Mouse (Mus musculus) adrenal gland, adult 8-10 months (tissue): ENCODE results near the gene Arsa. TPM values are rescaled to one million over a fixed set of nuclear protein-coding genes. Genes with fewer than 3 reads are reported as not detected.
"Not testable (repeated sequence)": the region's sequence is repeated elsewhere in the genome, so short reads cannot be mapped to it uniquely, and the experiment has no call there.

Experiments used
- DNase-seq: peaks from one replicate; pipeline ENCODE4 v3.0.0; 2022
- total RNA-seq, 4 experiments: library from RNA; stranded (reverse); gene quantifications; 2 replicates each; pipeline ENCODE4 v1.2.4; 2022

Gene Arsa
- total RNA-seq, 4 experiments from 2014 or later, result 16.9 to 32.5 (median 21.6) TPM

DNA sequence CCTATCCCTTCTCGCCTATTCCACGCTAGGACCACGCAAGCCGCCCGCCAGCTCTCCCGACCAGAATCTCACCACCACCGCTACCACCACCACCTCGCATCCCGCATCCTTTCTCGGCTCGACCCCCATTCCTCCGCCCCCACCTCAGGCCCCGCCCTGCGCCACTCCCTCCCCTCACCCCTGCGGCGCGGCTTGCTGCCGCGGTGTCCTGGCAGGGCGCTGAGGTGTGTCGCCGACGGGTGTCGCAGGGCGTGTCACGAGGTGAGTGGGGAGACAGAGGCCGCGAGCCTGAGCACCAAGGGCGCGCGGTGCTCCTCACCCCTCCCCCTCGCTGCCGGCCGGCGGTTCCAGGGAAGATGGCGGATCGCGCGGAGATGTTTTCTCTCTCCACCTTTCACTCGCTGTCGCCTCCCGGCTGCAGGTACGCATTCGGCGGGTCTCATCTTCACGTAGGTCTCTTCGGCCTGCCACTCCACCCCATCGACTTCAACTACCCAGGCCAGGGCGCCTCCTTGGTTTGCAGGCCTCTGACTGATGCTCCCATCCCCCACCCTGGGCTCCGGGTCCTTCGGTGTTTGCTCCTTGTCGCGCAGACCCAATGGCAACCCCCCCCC, 23.3 kb downstream of the Arsa start, which contains the start of gene Mapk8ip2:
Mapk8ip2 (plus strand) TSS at position 49 of the 614 bp plus-strand sequence.
- DNase-seq, result no peak

DNA sequence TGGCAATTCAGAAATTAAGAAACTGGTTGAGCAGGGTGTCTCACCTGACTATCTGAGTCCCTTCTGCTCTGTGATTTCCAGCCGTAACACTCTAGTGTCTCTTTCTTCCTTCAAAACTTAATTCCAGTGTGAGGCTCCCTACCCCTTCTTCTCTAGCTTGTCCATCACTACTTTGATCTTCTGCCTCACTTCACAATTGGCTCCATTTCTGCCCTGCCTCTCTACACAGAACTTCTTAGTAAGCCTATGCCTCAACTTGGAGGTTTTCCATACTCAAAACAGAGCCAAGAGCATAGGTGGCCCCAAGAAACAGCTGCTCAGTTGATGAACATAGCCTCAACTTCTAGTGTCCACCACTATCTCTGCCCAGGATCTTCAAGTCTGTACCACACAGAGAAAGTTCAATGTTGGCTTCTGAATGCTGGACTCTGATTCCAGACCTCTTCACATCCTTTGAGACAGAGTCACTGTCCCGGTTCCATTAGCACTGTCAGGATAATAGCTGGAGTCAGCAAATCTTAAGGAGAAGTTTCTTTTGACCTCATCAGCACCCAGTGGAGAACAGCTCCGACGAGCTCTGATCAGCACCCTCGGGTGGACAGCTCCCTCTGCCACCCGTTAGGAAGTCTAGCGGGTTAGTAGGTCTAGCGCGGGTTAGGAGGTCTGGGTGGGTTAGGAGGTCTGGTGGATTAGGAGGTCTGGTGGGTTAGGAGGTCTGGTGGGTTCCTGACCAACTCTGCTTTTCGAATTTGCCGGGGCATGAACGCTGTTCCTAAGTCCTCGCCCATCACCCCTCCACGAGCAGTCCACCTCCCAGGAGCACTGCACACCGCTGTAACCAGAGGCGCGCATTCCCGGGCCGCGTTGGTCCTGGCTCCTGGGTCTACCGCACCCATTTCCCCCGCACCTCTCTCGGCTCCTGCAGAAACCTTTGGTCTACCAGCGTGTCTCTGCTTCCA, 24.0 kb downstream of the Arsa start:
- no peak for DNase-seq

DNA sequence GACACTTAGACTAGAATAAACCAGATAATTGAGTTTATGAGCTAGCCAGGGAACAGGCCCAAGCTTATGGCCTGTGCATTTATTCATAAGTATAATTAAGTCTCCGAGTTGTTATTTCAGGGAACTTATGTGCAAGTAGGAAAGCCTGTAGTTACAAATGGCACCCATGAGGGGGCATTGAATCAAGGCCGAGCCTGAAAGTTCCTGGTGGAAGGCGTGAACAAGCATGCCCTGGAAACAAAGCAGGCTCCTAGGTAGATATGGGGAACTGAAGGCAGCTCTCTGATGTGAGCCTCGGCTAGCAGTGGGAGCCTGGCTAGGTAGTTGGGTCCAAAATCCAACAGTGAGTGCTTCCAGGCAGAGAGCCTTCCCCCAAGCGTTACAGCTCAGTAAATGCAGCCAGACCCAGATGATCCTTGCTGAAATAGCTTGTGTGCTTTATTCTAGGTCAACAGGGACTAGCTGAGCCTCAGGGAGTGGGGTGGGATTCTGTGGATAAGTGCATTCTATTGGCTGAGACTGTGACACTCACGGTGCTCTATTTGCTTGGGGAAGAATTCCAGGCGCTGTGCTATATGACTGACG, 34.6 kb downstream of the Arsa start:
- DNase-seq, result no peak

DNA sequence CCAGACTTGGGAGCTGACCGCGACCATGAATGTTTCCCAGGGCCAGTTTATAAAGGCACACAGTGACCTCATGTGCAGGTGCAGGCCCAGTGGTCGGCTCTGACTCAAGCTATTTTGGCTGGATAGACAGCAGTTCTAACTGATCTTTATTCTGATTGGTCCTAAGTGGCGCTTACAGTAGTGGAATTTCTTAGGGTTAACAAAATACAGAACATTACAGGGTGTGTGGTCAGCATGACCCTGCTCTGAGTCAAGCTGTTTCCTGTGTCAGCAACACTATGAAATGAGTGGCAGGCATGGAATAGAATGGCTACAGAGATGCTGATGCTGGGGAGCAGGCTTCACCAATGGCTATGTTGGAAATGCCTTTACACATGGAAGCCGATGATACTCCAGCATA, 41.3 kb downstream of the Arsa start:
- no peak for DNase-seq

DNA sequence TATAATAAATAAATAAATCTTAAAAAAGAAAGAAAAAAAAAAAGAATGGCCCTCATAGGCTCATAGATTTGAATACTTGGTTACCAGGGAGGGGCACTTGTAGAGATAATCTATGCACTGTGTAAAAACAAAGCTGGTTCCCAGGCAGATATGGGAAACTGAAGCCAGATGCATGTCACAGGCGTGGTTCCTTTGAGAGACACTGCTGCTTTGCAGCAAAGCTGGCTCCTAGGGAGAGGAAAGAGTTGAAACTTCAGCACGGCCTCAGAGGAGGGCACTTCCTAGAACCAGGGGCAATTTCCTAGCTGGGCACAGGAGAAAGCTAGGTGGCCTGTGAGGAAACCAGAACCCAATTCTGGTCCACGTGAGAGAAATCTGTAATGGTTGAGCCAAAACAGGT, 43.1 kb downstream of the Arsa start:
- DNase-seq, result no peak

DNA sequence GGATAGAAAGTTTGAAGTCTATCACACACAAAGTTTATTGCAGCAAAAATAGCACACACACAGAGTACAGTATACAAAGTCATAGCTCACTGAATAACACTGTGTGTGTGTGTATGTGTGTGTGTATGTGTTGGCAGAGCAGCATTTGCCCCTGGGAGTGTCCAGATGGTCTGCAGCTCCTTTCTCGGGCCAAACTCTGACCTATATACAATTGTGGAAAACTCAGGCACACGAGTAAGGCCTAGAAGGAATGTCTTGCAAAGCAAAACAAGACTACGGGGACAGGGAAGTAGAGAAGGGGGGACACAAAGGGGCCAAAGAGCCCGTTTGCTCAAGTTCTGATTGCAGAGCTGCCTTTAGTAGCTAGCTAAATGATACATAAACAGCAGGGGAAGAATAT, 44.3 kb downstream of the Arsa start:
- DNase-seq, result no peak

DNA sequence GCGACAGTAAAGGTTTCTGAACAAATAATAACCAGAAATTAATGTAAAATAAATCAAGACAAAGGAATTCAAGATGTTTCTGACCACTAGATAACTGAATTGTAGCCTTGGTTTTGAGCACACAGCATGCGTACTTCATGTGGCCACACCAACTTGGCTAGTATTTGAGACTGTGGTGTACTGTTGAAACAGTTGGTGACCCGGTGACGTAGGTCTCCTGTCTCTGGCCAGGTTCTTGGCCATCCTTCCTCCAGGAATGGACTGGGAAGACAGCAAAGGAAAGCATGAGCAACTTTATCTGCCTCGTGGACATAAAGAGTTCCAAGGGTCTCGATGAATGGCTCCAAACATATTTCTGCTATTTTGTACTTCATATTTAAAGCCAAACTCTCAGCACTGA, 45.4 kb downstream of the Arsa start:
- DNase-seq, result no peak

DNA sequence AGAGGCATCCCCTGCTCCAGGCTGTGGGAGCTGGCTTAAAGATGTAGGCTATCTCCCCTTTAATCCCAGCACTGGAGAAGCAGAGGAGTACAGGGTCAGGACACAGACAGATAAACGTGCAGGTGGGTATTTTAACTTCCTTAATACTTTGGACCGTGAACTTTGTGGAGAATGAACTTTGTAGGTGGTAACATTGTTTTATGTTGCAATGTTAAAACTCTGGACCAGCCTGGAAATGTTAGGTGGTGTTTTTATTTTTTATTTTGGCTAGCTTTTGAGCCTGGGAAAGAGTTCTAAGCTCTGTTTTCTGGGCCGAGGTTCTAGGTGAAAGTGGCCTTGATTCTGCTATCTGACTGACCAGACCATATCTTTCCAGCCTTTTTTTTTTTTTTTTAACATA, 46.0 kb downstream of the Arsa start:
- no peak for DNase-seq

DNA sequence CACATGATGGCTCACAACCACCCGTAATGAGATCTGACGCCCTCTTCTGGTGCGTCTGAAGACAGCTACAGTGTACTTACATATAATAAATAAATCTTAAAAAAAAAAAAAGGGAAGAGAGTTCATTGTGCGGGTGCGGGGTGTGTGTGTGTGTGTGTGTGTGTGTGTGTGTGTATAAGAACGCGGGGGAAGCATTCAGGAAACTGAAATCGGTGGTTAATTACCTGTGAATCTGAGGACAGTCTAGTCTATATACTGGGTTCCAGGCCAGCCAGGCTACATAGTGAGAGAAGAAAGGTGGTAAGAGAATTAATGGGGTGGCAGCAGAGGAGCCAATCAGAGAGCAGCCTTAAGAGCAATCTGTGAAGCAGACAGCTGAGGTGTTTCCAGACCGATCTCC, 46.5 kb downstream of the Arsa start:
- DNase-seq, result not testable (repeated sequence)

DNA sequence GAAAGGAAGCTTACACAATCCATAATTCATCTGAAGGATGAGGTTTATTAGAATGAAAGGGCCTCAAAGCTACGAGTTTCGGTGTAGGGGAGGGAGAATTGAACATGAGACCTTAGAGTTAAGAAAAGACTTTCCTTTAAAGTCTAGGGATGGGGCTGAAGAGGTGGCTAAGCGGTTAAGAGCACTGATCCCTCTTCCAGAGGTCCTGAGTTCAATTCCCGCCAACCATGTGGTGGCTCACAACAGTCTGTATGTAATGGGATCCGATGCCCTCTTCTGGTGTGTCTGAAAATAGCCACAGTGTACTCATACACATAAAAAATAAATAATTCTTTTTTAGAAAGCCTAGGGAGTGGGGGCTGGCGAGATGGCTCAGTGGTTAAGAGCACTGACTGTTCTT, 46.9 kb downstream of the Arsa start:
- DNase-seq, result no peak

DNA sequence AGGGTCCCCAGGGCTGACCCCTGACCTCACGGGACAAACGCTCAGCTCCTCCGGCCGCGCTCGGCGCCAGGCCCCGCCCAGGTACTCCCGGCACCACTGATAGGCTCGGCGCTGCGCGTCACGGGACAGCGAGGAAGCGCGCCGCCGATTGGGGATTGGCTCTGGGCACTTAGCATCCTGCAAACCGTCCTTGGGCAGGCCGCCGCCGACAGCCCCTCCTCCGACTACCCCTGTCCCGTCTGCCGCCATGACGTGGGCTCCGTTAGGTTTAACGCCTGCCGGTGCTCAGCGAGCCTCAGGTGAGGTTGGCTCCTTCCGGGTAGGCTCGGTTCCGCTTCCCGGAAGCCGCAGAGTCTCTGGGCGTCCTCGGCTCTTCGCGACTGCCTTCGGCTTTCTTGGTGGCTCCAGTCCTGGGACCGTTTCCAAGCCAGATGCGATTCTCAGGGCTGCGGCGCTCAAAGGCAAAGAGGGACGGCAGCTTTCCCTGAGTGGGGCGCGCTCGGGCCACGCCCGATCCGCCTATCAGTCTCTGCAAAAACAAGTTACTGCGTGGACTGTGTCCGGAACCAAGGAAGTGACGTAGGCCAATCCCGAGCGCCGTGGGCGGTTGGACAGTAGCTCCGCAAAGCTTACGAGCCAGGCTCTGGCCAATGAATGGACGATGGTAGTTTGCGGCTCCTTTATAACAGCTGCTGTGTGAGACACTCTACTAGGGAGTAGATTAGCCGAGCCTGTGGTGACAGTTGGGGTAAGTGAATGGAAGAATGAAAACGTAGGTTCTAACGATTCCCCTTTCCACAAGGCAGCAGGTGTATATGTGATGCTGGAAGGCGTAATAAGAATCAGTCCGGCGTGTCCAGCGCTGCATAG, 47.6 kb downstream of the Arsa start, which contains the start of the genes C730034F03Rik, Gm44502 and Chkb:
C730034F03Rik (plus strand) TSS at position 238 of the 870 bp plus-strand sequence.
Gm44502 (minus strand) TSS at position 345 of the 870 bp plus-strand sequence.
Chkb (minus strand) TSS at position 557 of the 870 bp plus-strand sequence.
- peak; percentile 93 for DNase-seq

DNA sequence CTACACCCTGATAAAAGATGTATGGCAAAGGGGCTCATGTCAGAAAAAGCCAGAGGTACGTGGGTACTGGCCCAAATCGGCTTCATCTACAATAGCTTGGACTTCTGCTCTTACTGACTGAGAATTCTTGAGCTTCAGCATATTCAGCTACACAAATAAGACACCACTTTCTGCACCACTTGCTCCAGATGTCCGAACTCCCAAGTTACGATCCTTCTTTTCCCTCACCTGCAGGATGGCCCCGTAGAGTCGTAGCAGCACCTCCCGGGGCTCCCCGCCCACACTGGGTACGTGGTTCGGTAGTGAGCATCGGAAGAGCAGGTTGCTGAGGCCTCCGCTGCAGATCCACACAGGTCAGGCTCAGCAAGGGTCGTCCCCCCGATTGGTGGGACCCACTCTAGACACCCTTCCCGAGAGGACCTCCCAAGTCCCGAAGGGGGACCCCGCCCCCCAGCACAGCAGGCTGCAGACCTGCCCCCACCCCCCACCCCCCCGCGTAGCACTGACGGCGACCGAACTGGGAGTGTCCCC, 48.3 kb downstream of the Arsa start:
- no peak for DNase-seq

DNA sequence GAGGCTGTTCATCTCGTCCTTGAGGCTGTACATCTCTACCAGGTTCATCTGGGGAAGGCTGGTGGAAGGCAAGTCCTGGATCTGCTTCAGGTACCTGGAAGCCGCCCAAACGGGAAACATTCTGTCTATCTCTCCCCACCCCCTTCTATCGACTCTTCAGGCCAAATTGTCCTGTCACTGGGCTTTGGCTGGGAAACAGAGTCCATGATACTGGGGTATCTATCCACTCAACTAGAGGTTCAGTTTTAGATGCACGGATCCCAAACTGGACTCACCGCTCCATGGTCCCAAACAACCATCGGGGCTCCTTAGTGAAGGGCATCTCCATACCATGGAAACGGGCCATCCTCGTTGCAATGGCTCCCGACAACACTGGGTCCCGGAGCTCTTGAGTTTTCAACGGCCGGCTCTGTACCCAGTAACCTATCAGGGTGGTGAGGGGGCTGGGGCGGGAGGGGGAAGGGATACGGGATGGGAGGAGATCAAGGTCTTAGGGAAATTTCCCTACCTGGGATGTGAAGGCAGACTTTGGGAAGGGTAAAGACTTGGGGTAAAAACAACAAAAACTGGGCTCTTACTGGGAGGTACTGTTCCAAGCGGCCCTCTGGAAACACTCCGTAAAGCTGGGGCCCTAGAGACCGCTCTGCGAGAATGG, 49.0 kb downstream of the Arsa start:
- DNase-seq, result no peak

DNA sequence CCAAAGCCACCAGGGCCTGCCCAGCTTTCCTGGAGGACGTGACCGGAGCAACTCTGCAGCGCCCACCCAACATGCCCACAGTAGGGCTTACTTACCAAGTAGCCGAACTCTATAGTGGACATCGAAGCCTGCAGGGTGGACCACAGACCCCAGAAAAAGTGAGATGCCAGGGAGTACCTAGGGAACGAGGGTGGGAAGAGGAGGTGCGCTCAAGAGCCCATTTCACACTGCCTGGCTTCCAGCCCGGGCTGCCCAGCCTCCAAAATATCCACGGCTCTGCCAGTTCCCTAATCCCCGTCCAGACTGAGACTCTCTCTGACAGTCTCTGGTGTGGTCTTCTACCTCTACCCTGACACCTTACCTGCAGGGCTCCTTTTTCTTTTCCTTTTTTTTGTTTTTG, 50.5 kb downstream of the Arsa start:
- DNase-seq, result no peak

DNA sequence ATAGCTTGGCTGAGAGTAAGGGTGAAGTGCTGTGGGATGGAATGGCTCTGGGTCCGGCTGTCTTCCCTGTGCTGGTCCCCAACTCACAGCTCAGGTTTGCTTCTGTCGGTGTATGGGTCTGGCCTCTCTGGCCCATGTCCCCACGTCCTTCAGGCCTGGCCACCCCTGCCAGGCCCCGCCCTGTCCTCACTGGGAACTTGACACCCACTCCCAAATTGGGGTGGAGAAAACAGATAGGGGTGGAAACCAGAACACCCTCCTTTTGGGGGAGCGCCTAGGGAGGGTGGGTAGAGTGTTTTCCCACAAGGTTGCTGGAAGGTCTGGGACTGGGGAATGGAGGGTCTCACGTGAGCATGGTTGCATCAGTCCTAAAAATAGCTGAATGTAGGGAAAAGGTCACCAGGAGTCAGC, 51.5 kb downstream of the Arsa start, which contains the start of gene Cpt1b:
Cpt1b (minus strand) TSS at position 153 of the 411 bp plus-strand sequence.
- no peak for DNase-seq

DNA sequence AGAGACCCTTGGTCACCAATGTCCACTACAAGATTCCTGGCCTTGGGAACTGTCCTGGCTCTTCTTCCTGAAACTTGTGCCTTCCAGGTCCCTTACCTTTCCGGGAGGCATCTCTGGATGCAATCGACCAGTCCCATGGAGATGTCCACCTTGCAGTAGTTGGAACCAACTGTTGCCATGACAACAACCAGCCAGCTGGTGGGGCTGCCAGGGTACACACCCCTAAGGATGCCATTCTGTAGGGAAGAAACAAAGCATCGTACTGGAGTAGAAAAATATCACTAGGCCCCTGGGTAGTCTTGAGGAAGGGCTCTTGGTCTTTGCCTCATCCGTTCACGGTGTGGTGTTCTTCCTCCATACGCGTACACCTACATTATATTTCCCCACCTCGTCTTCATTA, 52.6 kb downstream of the Arsa start:
- no peak for DNase-seq

Other genes starting within 250 kb of the Arsa start
- gene Sbf1, start 162.1 kb downstream of the Arsa start, total RNA-seq, result 100 to 1,000 TPM in 2 of 4 experiments, 10 to 100 TPM in 2; 90.8 to 127 (median 101) TPM
- not detected for gene Adm2, start 154.7 kb downstream of the Arsa start, total RNA-seq
- gene Miox, start 143.0 kb downstream of the Arsa start, total RNA-seq, result 1 to 10 TPM in 2 of 4 experiments, not detected in 2; 1.4 TPM
- gene Lmf2, start 121.8 kb downstream of the Arsa start, total RNA-seq, result 10 to 100 TPM; 44.4 to 57.5 (median 48.6) TPM
- 10 to 100 TPM; 79.1 to 93.1 (median 87.8) TPM for gene Ncaph2, start 121.7 kb downstream of the Arsa start, total RNA-seq
- 10 to 100 TPM; 18.7 to 28.6 (median 24.6) TPM for gene Sco2, start 103.6 kb downstream of the Arsa start, total RNA-seq
- gene Tymp, start 100.4 kb downstream of the Arsa start, total RNA-seq, result under 1 TPM; 0.22 to 0.73 (median 0.51) TPM
- under 1 TPM; 0.34 to 0.73 (median 0.43) TPM for gene Odf3b, start 98.1 kb downstream of the Arsa start, total RNA-seq
- under 1 TPM in 1 of 4 experiments, not detected in 3; 0.09 TPM for gene Klhdc7b, start 92.5 kb downstream of the Arsa start, total RNA-seq
- not detected for gene Syce3, start 66.9 kb downstream of the Arsa start, total RNA-seq
- gene Cpt1b, start 51.6 kb downstream of the Arsa start, total RNA-seq, result 10 to 100 TPM in 3 of 4 experiments, 1 to 10 TPM in 1; 6.3 to 68.6 (median 53.1) TPM
- 1 to 10 TPM; 1.1 to 2.3 (median 1.9) TPM for gene C730034F03Rik, start 47.8 kb downstream of the Arsa start, total RNA-seq
- 1 to 10 TPM in 2 of 4 experiments, not detected in 2; 1.2 to 1.5 TPM for gene Gm44502, start 47.7 kb downstream of the Arsa start, total RNA-seq
- gene Chkb, start 47.5 kb downstream of the Arsa start, total RNA-seq, result 10 to 100 TPM; 47.0 to 76.2 (median 66.7) TPM
- 10 to 100 TPM; 14.3 to 19.0 (median 15.0) TPM for gene Mapk8ip2, start 23.5 kb downstream of the Arsa start, total RNA-seq
- gene Shank3, start 22.2 kb upstream of the Arsa start, total RNA-seq, result 10 to 100 TPM; 29.1 to 61.2 (median 42.8) TPM
- gene Acr, start 90.9 kb upstream of the Arsa start, total RNA-seq, result 1 to 10 TPM in 1 of 4 experiments, under 1 TPM in 3; 0.17 to 1.4 (median 0.71) TPM
- gene Rabl2, start 114.5 kb upstream of the Arsa start, total RNA-seq, result 10 to 100 TPM in 3 of 4 experiments, 1 to 10 TPM in 1; 9.4 to 20.8 (median 15.1) TPM